Mouse (Mus musculus): ENCODE results near the gene Arhgap25. TPM values are rescaled to one million over a fixed set of nuclear protein-coding genes. Genes with fewer than 3 reads are reported as not detected.

The Arhgap25 gene
- polyA plus RNA-seq, 1 experiment = not detected

- no peak overlapping the region for H3K27ac ChIP-seq (ENCODE audit: insufficient read depth, low read depth, low read length)
- no peak for TF ChIP-seq CTCF (IDR thresholded peaks at IDR 0.05; ENCODE audit: insufficient read depth, low read depth, low read length)
- TF ChIP-seq POLR2A (IDR thresholded peaks at IDR 0.05; ENCODE audit: insufficient read depth, low read depth, low read length) = no peak
- H3K4me3 ChIP-seq (ENCODE audit: insufficient read depth, low read depth, low read length) = no peak overlapping the region
- WGBS = 68% methylated on average over 5 of the region's 5 CpGs
- peaks cover 7% of the 10 kb centered on the region for H3K4me1 ChIP-seq (ENCODE audit: control insufficient read depth, insufficient read depth, low read length)
Observed at GRCm38 (mm10) chr6:87565166-87565565, 32.1 kb upstream of the Arhgap25 start.

GRCm38 (mm10) chr6:87564356-87564755, 31.3 kb upstream of the Arhgap25 start:
- WGBS = 94% methylated on average over 4 of the region's 4 CpGs
- Histone ChIP-seq H3K4me3 (ENCODE audit: insufficient read depth, low read depth, low read length) (no peak overlapping the region), H3K4me1 (ENCODE audit: control insufficient read depth, insufficient read depth, low read length) (peaks cover 7% of the 10 kb centered on the region), H3K27ac (ENCODE audit: insufficient read depth, low read depth, low read length) (no peak overlapping the region)
- TF ChIP-seq CTCF (IDR thresholded peaks at IDR 0.05; ENCODE audit: insufficient read depth, low read depth, low read length) (no peak), POLR2A (IDR thresholded peaks at IDR 0.05; ENCODE audit: insufficient read depth, low read depth, low read length) (no peak)

- Histone ChIP-seq H3K4me3 (ENCODE audit: insufficient read depth, low read depth, low read length) (no peak overlapping the region), H3K4me1 (ENCODE audit: control insufficient read depth, insufficient read depth, low read length) (no peaks in the 10 kb centered on the region), H3K27ac (ENCODE audit: insufficient read depth, low read depth, low read length) (no peak overlapping the region)
- 91% methylated on average over 3 of the region's 3 CpGs for WGBS
- TF ChIP-seq POLR2A (IDR thresholded peaks at IDR 0.05; ENCODE audit: insufficient read depth, low read depth, low read length) (no peak), CTCF (IDR thresholded peaks at IDR 0.05; ENCODE audit: insufficient read depth, low read depth, low read length) (no peak)
Observed at GRCm38 (mm10) chr6:87553724-87554123, 20.7 kb upstream of the Arhgap25 start.

DNA sequence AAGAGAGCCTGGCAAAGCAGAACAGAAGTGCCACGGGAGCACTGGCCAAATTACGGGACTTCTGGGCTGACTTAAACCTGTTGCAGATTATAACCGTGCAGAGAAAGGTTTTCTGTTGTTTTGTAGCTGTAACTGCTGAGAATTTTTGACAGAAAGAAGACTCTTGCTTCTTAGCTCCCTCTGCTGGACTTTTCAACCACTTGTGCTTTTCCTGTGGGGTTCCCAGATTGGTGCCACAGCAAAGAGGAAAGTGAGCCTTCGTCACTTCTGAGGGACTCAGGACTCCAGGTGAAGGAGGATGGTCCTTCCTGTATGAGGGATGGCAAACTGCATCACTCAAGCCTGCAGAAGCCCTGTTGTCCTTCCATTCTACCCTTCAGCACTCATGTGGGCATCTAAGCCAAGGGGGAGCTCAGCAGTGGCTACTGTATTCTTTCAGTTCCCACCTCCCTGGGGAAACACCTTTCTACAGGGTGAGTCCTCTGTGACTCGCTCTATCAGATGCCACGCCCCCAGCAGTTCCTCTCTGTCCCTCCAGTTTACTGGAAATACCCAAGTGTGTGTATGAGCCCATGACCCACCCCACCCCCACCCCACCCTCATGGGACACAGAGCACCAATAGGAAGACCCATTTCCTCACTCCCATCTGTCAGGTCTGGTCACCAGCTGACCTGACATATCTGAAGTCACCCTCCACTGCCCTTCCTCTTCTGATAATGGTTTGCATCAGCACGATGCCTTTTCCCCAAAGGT, 19.2 kb upstream of the Arhgap25 start:
- no peak for TF ChIP-seq POLR2A (IDR thresholded peaks at IDR 0.05; ENCODE audit: insufficient read depth, low read depth, low read length)
- WGBS = 50% methylated on average over 7 of the region's 7 CpGs
- no peaks in the 10 kb centered on the region for H3K4me1 ChIP-seq (ENCODE audit: control insufficient read depth, insufficient read depth, low read length)
- H3K4me3 ChIP-seq (ENCODE audit: insufficient read depth, low read depth, low read length) = no peak overlapping the region
- H3K27ac ChIP-seq (ENCODE audit: insufficient read depth, low read depth, low read length) = no peak overlapping the region

DNA sequence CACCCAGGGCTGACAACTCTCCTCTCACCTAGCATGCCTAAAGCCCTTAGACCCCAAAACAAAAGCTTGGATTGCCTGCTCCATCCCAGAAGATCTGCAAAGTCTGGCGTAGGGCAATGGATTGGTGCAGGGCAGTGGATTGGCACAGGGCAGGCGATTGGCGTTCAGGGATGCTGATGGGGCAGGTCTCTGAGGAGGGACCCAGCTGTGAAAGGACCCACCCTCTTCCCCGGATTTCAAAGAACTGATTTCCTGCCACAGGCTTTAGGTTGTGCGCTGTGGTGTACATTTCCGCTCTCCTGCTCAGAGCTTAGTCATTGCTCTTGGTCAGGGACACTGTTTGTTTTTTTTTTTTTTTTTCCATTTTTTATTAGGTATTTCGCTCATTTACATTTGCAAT, 14.8 kb upstream of the Arhgap25 start:
- WGBS = 90% methylated on average over 7 of the region's 7 CpGs
- H3K4me1 ChIP-seq (ENCODE audit: control insufficient read depth, insufficient read depth, low read length) = no peaks in the 10 kb centered on the region
- no peak overlapping the region for H3K27ac ChIP-seq (ENCODE audit: insufficient read depth, low read depth, low read length)
- H3K4me3 ChIP-seq (ENCODE audit: insufficient read depth, low read depth, low read length) = no peak overlapping the region
- TF ChIP-seq CTCF (IDR thresholded peaks at IDR 0.05; ENCODE audit: insufficient read depth, low read depth, low read length) (no peak), POLR2A (IDR thresholded peaks at IDR 0.05; ENCODE audit: insufficient read depth, low read depth, low read length) (no peak)

DNA sequence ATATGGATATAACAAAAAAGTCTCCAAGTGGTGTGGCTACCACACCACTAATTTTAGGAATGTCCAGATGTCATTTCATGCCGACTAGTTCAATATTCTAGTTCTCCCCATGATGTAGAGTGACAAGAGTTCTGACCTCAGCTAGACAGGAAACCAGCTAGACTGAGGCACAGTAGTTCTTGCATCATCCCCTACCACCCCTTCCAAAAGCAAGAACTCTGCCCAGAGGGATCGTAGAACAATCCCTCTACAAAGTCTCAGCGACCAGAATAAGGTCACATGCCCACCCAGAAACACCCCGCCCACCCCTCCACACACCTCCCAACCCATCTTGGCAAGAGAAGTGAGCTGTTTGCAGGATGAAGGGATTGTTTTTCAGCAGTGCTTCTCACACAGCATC, 14.4 kb upstream of the Arhgap25 start:
- Histone ChIP-seq H3K4me1 (ENCODE audit: control insufficient read depth, insufficient read depth, low read length) (no peaks in the 10 kb centered on the region), H3K27ac (ENCODE audit: insufficient read depth, low read depth, low read length) (no peak overlapping the region), H3K4me3 (ENCODE audit: insufficient read depth, low read depth, low read length) (no peak overlapping the region)
- 83% methylated on average over 4 of the region's 4 CpGs for WGBS
- TF ChIP-seq POLR2A (IDR thresholded peaks at IDR 0.05; ENCODE audit: insufficient read depth, low read depth, low read length) (no peak), CTCF (IDR thresholded peaks at IDR 0.05; ENCODE audit: insufficient read depth, low read depth, low read length) (no peak)

GRCm38 (mm10) chr6:87545331-87546217, 12.5 kb upstream of the Arhgap25 start:
- TF ChIP-seq POLR2A (IDR thresholded peaks at IDR 0.05; ENCODE audit: insufficient read depth, low read depth, low read length) (no peak), CTCF (IDR thresholded peaks at IDR 0.05; ENCODE audit: insufficient read depth, low read depth, low read length) (no peak)
- 13% methylated on average over 1 of the region's 1 CpGs for WGBS
- Histone ChIP-seq H3K4me3 (ENCODE audit: insufficient read depth, low read depth, low read length) (no peak overlapping the region), H3K4me1 (ENCODE audit: control insufficient read depth, insufficient read depth, low read length) (no peaks in the 10 kb centered on the region), H3K27ac (ENCODE audit: insufficient read depth, low read depth, low read length) (no peak overlapping the region)

GRCm38 (mm10) chr6:87542027-87542426, 9.0 kb upstream of the Arhgap25 start:
- WGBS = 80% methylated on average over 9 of the region's 9 CpGs
- TF ChIP-seq CTCF (IDR thresholded peaks at IDR 0.05; ENCODE audit: insufficient read depth, low read depth, low read length) (no peak), POLR2A (IDR thresholded peaks at IDR 0.05; ENCODE audit: insufficient read depth, low read depth, low read length) (no peak)
- Histone ChIP-seq H3K27ac (ENCODE audit: insufficient read depth, low read depth, low read length) (no peak overlapping the region; the same call in 1 of the 2 replicates), H3K4me3 (ENCODE audit: insufficient read depth, low read depth, low read length) (no peak overlapping the region), H3K4me1 (ENCODE audit: control insufficient read depth, insufficient read depth, low read length) (no peaks in the 10 kb centered on the region)

DNA sequence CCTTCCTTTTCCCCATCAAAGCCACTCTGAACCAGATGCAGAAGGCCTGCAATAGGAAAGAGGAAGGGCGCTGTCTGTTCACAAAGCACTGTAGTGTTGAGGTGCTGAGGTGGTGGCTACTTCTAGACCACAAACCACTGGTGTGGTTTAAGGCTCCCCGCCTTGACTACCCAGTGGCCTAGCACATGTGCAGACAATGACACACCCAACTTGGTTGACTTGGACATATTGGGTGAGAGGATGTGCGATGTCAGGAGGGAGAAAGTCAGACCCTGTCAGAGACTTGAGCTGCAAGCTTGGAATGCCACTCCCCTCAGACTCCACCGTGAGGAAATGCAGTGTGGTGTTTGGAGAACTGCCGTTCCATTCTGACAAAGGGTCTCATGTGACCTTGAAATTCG, 8.1 kb upstream of the Arhgap25 start:
- TF ChIP-seq POLR2A (IDR thresholded peaks at IDR 0.05; ENCODE audit: insufficient read depth, low read depth, low read length) = no peak
- no peak for TF ChIP-seq CTCF (IDR thresholded peaks at IDR 0.05; ENCODE audit: insufficient read depth, low read depth, low read length)
- peaks cover 2% of the 10 kb centered on the region; the same call in 1 of the 2 replicates for H3K4me1 ChIP-seq (ENCODE audit: control insufficient read depth, insufficient read depth, low read length)
- WGBS = 88% methylated on average over 6 of the region's 6 CpGs
- H3K27ac ChIP-seq (ENCODE audit: insufficient read depth, low read depth, low read length) = no peak overlapping the region
- H3K4me3 ChIP-seq (ENCODE audit: insufficient read depth, low read depth, low read length) = no peak overlapping the region
